Mouse (Mus musculus) CD4-positive helper T cell, adult 2 months (primary cell): ENCODE results near the gene St6galnac6.

Experiments used
- DNase-seq: peaks from one replicate; pipeline ENCODE4 v3.0.0-alpha.2; 2012; ENCODE audit warnings: low read depth, missing footprints, low spot score

Gene St6galnac6

DNA sequence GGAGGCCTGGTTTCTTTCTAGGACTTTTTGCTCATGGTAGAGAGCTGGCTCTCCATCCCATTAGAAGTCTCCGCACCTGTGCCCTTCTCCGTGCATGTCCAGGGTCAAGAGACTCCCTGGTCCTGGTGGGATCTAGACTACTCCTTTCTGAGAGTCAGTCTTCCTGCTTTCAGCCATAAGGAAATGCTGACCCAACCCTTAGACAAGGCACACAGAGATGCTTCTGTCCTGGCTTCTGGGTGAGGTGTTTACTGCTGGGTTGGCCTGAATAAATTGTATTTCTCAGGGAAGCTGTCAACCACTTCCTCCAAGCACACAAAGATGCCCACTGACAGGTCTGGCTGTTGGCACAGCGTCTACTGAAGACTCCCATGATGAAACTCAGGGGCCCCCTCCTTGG, at the start of gene St6galnac6:
St6galnac6 (plus strand) TSS at position 301 of the 400 bp plus-strand sequence.
- DNase-seq, result no peak

DNA sequence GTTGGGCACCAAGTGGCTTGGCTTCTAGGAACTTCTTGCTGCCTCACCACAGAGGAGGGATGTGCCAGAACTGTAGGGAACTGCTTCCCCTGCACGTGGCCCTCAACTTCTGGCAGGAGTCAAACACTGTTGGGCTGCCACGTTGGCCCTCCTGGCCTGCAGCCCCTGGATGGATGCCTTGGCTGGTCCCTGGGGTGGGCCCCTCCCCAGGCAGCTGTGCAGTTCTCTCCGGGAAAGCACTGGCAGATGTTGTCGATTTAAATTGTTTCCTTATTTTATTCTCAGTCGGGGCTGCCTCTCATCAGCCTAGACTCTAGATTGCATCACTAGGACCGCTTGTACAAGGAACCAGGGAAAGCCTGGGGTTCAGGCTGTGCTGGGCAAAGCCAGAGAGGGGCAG, 49.7 kb upstream of the St6galnac6 start:
- DNase-seq, result no peak

DNA sequence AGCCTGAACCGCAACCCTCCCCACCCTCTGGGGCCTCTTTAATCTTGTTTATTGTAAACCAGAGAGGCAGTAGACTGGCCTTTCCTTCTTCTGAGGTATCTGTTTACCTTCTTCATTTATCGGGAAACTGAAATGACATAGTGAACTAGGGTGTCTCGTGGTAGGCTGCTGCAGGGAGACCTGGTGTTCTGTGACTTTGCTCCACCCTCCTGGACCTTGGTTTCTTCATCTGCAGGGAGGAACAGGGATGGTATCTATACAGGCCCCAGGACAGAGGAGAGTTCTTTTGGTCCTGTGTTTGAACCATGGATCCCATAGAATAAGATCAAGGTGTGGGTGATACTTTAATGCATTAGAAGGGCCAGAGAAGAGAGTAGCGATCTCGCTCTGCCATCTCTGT, 48.3 kb upstream of the St6galnac6 start:
- DNase-seq, result no peak

DNA sequence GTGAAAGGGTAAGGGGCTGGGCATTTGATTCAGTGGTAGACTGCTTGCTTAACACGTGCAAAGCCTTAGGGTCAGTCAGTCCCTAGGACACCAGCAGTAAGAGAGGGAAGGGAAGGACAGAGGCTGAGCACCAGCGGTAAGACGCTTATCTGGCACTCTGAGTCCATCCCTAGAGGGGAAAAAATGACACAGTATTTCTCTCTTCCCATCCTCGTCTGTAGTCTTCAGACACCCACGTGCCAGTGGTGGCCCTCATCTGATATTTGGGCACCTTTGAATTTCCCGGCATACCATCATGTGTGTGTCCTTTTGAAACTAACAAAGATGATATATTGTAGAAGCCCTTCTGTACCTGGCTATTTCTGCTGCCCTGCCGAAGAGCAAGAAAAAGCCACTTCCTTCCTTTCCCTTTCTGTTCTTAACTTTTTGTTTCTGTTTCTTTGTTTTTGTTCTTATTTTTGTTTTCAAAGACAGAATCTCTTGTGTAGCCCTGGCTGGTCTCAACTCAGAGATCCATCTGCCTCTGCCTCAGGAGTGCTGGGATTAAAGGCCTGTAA, 45.8 kb upstream of the St6galnac6 start:
- DNase-seq, result peak; percentile 76

DNA sequence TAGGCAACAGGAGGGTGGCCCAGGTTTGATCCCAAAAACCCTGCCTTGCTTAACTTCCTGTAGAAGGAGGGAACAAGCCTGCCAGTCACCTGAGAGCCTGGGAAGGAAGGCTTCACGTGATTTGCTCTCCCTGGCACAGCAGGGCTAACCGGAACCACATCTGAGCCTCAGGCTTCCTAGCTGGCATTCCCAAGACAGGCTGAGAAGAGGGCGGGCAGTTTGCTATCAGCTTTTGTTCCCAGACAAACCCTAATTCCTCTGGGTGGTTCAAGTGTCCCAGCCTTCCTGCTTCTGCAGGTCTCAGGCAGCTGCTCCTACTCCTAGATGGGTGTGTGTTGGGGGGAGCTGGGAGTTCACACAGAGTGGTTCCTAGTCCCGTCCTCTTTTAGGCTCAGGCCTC, 44.0 kb upstream of the St6galnac6 start:
- no peak for DNase-seq

DNA sequence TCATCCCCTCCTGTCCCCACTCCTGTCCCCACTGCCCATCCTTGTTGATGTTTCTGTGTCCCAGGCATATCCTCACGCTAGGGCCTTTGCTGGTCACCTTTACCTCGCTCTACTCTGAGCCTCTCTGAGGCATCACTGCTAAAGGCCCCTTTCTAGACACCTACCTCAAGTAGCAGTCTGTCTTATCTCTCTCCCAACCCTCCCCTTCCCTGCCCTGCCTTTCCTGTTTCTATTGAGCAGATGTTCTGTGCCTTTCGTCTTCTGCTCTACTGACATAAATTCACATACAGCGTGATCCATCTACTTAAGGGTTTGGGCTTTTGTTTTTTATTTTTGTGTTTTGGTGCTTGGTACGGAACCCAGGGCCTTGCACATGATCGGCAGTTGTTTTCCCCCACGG, 43.5 kb upstream of the St6galnac6 start:
- DNase-seq, result no peak

DNA sequence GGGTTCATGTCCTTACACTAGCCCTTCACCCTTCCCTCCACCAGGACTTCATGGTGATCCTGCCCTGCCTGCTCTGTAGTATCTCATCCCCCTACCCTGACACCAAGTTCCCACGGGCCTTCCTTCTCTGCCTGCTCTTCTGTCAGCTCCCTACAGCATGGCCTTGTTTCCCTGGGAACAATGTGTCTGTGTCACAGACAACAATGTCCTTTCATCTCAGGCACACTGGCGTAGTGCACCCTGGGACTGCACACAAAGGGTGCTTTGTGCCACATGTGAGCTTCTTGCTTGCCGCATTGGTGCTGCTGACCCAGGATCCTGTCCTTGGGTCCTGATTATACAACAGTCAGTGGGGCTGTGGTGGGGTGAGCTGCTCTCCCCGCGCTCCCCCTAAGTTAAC, 39.9 kb upstream of the St6galnac6 start:
- DNase-seq, result no peak

DNA sequence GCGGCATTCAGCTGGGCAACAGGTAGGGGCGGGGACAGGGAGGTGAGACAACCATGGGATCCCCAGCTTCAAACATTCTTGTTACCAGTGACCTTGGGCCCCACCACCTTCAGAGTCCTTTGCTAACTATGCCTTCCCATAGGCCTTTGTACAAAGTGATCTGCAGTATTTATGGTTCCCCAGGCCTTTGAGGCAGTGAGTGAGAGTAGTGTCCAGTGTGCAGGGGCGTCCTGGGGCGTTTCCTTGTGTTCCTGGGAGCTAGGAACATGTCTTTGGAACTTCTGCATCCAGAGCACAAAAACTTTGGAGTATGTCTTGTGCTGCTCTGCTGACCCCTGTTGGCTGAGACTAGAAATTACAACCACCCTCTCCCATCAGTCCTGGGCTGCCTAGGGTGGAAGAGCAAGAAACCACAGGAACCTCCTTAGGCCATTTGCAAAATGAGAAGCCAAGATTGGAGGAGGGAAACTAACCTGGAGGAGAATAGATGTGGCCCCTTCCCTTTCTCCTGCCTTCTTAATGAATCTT, 32.9 kb upstream of the St6galnac6 start:
- DNase-seq, result peak; percentile 77

DNA sequence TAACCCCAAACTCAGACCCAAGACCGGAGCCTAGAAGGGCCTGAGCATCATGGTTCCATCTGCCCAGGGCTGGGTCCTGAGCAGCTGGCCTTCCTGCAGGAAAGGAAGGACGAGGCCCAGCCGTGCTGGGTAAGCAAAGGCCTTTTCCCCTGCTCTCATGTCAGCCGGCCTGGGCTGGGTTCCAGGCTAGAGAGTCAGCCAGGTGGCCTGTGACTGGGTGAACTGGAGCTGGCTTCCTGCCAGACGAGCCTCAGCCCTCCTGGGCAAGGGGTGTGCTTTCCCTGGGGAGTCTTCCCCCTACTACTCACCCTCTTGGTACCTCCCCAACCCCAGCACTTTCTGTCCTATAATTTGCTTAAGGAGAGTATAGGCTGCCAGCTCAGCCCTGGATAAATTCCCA, 31.4 kb upstream of the St6galnac6 start:
- DNase-seq, result no peak

DNA sequence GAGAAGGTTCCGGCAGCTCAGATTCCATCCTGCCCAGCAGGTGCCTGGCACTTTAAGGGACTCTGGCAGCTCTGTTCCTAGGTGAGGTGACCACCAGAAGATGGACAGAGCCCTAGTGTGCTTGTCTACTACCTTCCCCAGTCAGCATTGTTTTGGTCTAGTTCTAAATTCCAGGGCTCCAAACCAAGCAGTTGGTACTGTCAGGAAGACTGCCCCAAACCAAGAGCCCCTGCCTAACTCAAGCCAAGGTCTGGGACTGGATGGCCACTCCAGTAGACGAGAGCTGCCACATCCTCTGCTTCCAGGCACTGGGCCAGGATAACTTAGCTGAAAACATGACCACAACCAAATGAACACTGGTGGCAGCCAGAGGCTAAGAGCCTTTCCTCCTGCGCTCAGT, 30.6 kb upstream of the St6galnac6 start:
- DNase-seq, result no peak

DNA sequence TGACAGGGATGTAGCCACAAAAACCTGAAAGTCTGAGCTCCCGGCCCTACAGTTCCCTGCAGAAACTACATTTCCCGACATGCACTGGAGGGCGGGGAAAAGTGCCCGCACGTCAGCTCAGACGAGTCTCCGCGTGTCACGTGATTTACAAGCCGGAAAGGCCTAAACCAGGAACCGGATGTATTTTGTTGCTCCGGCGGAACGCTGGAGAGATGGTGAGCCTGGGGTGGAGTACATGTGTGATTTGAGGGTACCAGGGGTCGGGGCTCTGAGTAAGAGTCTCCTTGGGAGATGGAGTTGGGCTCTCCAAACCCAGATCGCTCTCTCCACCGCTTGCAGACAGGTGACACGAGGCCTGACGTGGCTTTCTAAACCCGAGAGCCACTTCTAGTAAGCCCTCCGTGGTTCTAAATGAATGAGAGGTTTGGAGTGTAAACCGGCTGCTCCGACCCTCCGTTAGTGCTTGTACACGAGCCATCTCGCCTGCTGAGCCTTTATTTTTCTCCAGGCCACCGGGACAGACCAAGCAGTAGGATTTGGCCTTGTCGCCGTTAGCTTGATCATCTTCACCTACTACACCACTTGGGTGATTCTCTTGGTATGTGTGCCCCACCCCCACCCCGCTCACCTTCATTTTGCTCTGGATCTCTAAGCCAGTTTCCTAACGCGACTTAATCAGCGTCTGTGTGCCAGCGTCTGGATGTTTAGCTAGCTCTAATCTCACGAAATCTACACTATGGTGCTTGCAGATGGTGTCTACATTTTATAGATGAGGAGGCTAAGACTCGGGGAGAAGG, 28.6 kb upstream of the St6galnac6 start, which contains the start of gene Dpm2:
Dpm2 (plus strand) TSS at position 161 of the 797 bp plus-strand sequence.
- DNase-seq, result peak; percentile 93

DNA sequence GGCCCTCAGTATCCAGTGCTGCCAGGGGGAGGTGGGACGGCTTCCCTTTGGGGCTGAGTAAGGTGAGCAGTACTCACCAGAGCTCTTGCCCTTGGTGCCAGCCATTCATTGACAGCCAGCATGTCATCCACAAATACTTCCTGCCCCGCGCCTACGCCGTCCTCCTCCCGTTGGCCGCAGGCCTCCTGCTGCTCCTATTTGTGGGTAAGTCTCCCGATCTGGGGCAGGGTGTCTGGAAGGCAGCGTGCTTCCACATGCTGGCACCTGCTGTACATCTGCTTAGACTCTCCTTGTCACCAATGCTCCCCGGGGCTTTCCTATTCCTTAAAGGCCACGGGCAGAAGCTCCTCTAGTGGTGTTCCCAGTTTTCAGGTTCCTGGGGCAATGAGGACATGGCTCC, 27.3 kb upstream of the St6galnac6 start:
- DNase-seq, result no peak

DNA sequence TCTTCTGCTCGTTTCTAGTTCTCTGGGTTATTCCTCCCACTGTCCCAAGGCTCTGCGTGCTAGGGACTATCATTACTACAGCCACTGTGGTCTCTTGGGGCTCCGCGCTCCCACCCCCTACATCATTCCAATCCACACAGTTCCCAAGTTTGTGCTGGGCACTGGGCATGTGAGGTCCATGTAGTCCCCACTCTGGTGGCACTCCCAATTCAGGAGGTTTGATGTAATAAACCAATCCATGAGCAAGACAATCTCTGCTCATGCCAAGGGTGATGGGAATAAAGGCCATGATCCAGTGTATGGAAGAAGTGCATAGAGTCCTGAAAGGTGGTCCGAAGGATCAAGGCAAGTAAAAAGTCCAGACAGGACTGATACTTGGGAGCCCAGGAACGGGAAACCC, 25.0 kb upstream of the St6galnac6 start, which contains the start of gene Pip5kl1:
Pip5kl1 (plus strand) TSS at position 301 of the 400 bp plus-strand sequence.
- DNase-seq, result no peak

DNA sequence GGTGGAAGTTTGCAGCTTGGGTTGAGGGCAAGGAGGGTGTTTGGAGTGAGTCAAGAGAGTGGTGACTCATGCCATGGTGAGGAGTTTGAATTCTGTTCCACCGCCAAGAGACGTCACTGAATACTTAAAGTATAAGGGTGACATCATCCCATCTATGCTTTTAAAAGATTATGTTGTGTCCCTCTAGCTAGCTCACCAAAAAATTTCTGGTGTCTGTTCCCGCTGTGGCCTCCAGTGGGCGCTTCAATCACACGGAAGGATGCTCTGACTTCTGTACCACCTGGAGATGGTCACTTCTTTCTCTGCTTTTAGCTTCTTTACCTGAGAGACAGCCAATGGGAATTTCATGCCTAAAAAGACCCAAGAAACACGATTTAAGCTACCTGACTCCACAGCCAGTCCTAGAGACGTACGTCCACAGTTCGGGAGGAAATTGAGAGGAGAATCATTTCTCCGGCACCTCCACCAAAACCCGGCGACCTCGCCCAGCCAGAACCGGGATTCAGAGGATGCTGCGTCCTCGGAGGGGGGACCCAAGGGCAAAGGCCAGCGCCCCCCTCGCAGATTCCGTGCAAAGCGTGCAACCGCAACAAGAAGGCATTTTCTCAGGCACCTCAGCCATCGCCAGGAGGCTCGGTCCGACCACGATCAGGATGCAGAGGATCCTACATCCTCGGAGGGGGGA, 24.5 kb upstream of the St6galnac6 start:
- peak; percentile 78 for DNase-seq

DNA sequence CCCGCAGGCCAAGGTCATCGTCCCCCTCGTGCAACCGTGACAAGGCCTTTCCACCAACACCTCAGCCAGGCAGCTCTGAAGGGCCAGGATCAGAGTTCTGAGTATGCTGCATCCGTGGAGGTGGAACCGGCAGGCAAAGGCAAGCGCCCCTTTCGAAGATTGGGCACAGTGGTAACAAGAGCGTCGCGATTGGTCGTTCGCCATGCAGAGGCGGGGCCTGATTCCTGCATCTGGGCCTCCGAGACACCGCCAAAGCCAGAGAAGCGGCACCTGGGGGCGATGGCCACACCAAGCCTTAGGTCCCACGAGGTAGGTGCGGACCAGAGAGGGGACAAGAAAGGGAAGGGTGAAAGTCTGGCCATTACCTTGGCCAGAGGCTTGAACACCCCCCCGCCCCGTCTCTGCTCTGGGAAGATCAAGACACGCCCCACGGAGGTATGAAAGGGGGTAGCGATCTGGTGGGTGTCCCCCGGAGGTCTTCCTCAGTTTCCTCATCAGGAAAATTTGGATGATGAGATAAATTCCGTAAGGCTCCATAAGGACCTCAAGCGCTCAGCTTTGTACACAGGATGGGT, 23.8 kb upstream of the St6galnac6 start, which contains the start of gene 9430097D07Rik:
9430097D07Rik (minus strand) TSS at position 99 of the 575 bp plus-strand sequence.
- DNase-seq, result peak; percentile 80

DNA sequence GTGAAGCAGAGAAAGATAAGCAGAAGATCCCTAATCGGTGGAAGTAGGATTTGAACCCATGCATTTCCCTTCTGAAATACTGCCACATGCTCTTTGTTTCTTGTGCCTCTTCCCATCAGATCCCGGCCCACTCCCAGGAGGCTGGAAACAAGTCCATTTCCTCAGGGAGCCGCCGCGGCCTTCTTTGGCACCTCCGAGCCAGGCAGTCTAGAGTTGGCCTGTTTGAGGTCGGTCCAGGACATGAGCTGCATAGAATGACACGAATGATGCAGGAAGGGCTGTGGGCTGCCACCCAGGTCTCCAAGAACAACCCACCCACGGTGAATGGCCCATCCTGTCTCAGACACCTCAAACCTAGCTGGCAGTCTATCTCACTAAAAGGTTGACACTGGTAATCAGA, 23.0 kb upstream of the St6galnac6 start:
- DNase-seq, result no peak

DNA sequence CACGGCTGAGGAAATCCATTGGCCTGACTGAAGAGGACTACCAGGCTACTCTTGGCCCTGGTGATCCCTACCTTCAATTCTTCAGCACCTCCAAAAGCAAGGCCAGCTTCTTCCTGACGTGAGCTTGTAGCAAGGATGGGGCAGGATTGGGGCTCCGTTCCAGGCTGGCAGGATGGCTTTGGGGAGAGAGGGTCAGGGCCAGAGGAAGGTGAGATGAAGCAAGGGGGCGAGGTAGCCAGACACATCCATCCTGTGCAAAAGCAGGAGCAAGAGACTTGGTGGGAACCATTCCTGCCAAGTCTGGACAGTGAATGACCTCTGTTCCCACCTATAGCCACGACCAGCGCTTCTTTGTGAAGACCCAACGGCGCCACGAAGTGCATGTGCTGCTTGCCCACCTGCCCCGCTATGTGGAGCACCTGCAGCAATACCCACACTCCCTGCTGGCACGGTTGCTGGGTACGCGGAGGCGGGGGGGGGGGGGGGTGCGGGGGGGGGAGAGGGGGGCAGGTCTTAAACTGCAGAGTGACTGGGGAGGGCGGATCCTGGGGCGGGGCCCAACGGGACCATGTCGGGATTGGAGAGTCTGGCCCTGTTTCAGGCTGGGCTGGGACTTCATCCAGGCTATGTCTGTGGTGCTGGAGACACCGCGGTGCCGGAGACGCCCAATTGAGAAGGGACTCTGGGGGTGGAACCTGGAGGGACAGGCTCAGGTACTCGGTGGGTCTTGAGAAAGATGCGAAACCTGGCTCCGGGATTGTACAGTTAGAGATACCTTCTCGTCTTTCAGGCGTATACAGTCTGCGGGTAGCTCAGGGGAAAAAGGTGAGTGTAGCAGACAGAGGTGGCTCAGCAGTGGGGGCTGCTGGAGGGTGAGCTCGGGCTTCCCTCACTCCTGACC, 21.1 kb upstream of the St6galnac6 start:
- DNase-seq, result no peak

DNA sequence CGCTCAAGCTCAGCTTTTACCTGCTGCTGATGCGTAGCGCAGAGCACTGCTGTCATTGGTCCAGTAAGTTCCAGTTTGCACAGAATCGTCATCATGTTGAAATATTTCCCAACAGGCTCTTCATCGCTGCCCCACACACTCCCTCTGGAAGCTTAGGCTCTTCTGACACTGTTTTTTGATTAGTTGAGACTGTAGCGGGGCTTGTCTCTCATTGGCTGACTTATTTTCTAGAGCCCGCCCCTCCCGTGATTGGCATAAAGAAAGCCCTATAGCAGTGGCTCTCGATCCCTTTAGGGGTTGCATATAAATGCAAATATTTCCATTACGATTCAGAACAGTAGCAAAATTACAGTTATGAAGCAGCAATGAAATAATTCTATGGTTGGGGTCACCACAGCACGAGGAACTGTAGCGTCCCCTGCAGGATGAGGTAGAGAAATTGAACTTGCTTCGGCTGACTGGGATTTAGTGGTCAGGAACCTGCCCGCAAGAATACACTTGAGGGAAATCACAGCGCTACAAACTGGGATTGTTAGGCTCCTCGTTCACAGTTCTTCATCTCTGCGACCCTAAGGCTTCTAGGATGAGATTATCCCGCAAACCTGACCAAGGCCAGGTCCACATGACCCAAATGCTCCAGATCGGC, 17.9 kb upstream of the St6galnac6 start:
- DNase-seq, result no peak

DNA sequence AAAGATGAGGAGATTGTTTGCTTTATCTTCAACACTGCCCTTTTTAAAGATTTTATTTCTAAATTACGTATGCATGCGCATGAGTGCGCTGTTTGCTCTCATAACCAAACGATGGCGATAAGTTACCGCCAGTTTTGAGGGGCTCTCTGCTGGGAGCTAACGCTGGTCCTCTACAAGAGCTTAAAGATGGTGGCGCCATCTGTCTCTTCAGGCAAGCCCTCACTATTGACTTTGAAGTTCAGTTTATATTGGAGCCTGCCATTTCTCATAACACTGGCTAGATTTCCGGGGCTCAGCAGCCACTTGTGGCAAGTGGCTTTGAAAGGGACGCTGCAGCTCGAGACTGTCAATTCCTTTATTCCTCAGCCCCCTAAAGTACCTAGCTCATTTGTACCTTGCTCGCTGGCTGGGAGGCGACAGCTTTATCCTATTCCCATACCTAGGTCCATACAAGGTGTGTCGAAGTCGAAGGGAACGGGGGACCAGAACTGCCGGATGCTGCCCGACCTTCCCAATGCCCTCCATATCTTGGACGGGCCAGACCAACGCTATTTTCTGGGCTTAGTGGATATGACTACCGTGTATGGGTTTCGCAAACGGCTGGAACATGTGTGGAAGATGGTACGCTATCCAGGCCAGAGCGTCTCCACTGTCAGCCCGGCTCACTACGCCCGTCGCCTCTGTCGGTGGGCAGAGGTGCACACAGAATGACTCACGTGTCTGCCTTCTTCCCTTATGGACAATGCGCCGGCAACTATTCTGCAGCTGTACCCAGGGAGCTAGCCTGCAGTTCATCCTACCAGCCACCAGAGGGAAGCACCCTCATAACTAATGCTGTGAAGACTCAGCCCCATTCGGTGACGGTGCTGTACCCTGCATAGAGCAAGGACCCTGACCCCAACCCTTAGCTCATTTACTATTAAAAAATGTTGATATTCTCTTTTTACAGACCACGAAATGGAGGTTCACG, 16.4 kb upstream of the St6galnac6 start:
- DNase-seq, result peak; percentile 82
